Mouse (Mus musculus) neutrophil, adult 65 days (primary cell): ENCODE data around the gene Rer1. TPM values are rescaled to one million over a fixed set of nuclear protein-coding genes. Genes with fewer than 3 reads are reported as not detected.

Source experiments
- total RNA-seq: library from RNA; stranded (reverse); gene quantifications from 2 replicates; pipeline ENCODE4 v1.2.4, GENCODE M21; 2023

Rer1 gene
- total RNA-seq: 53.8 and 58.8 TPM in 2 replicates

DNA sequence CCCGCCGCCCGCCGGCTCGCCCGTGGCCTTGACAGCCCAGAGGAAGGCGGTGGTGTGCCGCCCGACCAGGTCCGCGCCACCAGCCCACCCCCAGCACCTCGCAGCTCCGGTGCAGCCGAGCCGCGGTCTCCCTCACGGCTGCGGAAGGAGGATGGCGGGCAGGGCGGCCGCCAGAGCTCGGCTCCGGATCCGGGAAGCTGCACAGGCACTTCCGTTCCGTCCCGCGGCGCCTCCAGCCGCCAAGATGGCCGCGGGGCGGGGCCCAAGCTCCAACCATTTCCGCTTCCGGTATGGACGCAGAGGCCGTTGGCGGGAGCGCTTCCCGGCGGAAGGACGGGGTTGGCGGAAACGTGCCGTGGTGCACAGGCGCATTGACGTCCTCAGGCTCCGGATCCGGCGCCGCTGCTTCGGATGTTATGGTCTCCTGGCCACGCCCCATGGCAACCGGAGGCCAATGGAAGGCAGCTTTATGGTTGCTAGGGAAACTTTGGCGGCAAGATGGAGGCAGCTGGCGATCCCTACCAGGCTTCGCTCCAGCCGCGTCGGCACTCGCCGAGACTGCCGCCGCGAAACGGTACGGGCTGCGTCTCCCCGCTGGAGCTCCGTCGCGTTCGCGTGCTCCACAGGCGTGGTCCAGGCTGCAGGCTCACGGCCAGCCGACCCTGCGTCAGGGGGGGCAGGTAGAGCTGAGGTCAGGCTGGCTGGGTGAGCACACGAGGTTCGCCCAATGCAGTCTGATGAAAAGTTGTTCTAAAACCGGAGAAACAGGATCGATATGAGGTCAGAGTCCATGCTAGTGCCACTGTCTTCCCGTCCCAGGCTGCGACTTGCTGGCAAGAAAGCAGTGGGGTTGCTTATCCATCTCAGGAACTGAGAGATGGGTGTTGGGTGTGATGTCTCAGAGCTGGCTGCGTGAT, at the start of gene Rer1, which contains the start of gene Morn1:
TSS of gene Rer1 (minus strand) at position 275 of the 917 bp plus-strand sequence.
TSS of gene Morn1 (plus strand) at position 470 of the 917 bp plus-strand sequence.

DNA sequence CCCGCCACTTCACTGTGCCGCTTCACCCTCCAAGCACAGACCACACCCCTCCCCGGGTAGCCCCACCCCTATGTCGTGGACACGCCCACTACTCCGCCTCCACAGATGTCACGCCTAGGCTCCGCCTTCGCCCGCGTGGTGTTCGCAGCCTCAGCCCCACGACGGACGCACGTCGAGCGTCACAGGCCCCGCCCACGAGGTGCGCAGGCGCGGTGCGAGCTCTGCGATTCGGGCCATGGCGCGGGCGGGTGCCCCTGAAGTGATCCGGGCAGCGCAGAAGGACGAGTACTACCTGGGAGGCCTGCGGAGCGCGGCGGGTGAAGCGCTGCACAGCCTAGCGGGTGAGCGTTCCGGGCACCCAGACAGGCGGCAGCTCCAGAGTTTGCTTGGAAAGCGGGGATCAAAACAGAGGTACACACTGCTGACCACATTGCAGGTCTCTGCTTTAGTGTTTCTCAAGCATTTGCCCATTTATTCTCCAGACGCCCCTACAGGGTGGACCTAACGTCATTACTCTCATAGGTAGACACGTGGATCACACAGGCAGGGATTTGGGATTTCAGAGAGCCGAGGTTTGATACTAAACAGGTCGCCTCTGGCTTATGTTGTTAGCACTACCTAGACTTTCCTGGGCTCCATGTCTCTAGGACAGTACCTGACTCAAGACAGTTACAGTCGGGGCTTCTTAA, 19.2 kb downstream of the Rer1 start, which contains the start of gene Pex10:
TSS of gene Pex10 (plus strand) at position 183 of the 689 bp plus-strand sequence.

DNA sequence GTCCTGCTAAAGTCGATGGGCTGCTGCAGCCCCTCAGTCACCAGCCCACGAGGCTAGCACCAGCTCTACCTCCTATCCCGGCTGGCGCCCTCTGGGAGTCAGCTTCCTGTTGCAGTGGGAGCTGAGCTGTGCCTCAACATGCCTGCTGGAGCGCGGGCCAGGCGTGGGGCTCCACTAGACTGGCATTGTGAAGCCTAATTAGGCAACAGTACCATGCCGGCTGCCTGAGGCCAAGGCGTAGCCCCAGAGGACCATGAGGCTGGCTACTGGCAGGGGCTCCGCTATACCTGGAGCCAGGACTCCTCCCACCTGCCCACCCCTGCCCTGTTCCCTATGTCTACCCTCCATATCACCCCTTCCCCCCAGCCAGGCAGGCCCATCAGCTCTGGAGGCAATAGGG, 29.5 kb downstream of the Rer1 start, which contains the start of gene Plch2:
TSS of gene Plch2 (minus strand) at position 61 of the 400 bp plus-strand sequence.

Other genes starting within 250 kb of the Rer1 start
- not detected in 2 replicates for gene Ttc34, start 248.9 kb downstream of the Rer1 start, total RNA-seq
- gene Mmel1, start 216.8 kb downstream of the Rer1 start, total RNA-seq: not detected in 2 replicates
- gene Fam213b, start 187.2 kb downstream of the Rer1 start, total RNA-seq: 1.4 and 2.2 TPM in 2 replicates
- gene Tnfrsf14, start 157.8 kb downstream of the Rer1 start, total RNA-seq: 72.1 and 75.3 TPM in 2 replicates
- 0.95 and 0.98 TPM in 2 replicates for gene Hes5, start 125.5 kb downstream of the Rer1 start, total RNA-seq
- gene Pank4, start 122.3 kb downstream of the Rer1 start, total RNA-seq: 21.5 and 30.9 TPM in 2 replicates
- not detected in 2 replicates for gene Plch2, start 29.6 kb downstream of the Rer1 start, total RNA-seq
- 5.5 and 7.3 TPM in 2 replicates for gene Pex10, start 19.4 kb downstream of the Rer1 start, total RNA-seq
- 0.44 and 1.1 TPM in 2 replicates for gene Morn1, start 195 bp upstream of the Rer1 start, total RNA-seq
- 31.3 and 42.2 TPM in 2 replicates for gene Ski, start 136.2 kb upstream of the Rer1 start, total RNA-seq
- gene Faap20, start 163.4 kb upstream of the Rer1 start, total RNA-seq: 25.1 and 39.4 TPM in 2 replicates